ENCODE assay signal across 10 mouse cellular contexts in genomic region chr4:41480254-41480653, GRCm38 (mm10). TPM values are rescaled to one million over a fixed set of nuclear protein-coding genes. Genes with fewer than 3 reads are reported as not detected.
DNase-seq lines count a peak whose midpoint lies in the region; ATAC-seq and TF ChIP-seq lines count a peak whose summit lies in the region.
"Had no signal": no experiment of that assay in that cellular context is flagged by ENCODE, and none has a peak within 500 bp of the region (broad histone marks: within the 10 kb centered on the region; RNA-seq: fewer than 3 reads in every experiment).

No protein-coding gene starts in this region.

- intact Hi-C loops in gastrocnemius, adult 2 months (cut with DNase I), result loop anchor here (2.0 kb wide), 1 partner anchor 23 kb away; the partner anchor contains the start of gene AI464131

- WGBS in hindbrain, embryonic 16.5 days, result 70% methylated on average over 8 of the region's 8 CpGs
- WGBS in hindbrain, embryonic 14.5 days, result 81% methylated on average over 8 of the region's 8 CpGs
- 66% methylated on average over 8 of the region's 8 CpGs for WGBS in intestine, embryonic 16.5 days

- peaks cover 3% of the 10 kb centered on the region; the same call in 1 of the 2 replicates for H3K4me1 ChIP-seq in hindbrain, embryonic 16.5 days (ENCODE audit: control insufficient read depth, insufficient read depth, low read depth, low read length)
- H3K4me1 ChIP-seq in hindbrain, embryonic 14.5 days (replicated peaks; ENCODE audit: control insufficient read depth, insufficient read depth, low read length), result no peaks in the 10 kb centered on the region
- H3K4me1 ChIP-seq in intestine, embryonic 16.5 days (ENCODE audit: control insufficient read depth, insufficient read depth, low read length), result peaks cover 12% of the 10 kb centered on the region; the same call in 1 of the 2 replicates

- TF ChIP-seq CTCF in gastrocnemius, adult 2 months (IDR thresholded peaks at IDR 0.05), result no peak

- peaks cover 7% of the 10 kb centered on the region; the same call in 1 of the 2 replicates for H3K36me3 ChIP-seq in hindbrain, embryonic 16.5 days (ENCODE audit: control insufficient read depth, insufficient read depth, low read length)
- H3K36me3 ChIP-seq in hindbrain, embryonic 14.5 days (replicated peaks; ENCODE audit: control insufficient read depth, insufficient read depth), result peaks cover 7% of the 10 kb centered on the region; the same call in 1 of the 2 replicates
- no peaks in the 10 kb centered on the region for H3K36me3 ChIP-seq in intestine, embryonic 16.5 days (ENCODE audit: control insufficient read depth, insufficient read depth, low read length)

- ATAC-seq in hindbrain, embryonic 16.5 days, result peak; percentile 89
- ATAC-seq in hindbrain, embryonic 14.5 days (ENCODE audit: low FRiP score), result no peak
- no peak for ATAC-seq in intestine, embryonic 16.5 days

- H3K4me3 ChIP-seq in hindbrain, embryonic 16.5 days (ENCODE audit: low read length), result no peak overlapping the region
- H3K4me3 ChIP-seq in hindbrain, embryonic 14.5 days (replicated peaks; ENCODE audit: low read length), result no peak overlapping the region
- H3K4me3 ChIP-seq in gastrocnemius, adult 2 months, result peak overlapping the region; percentile 5; the same call in 1 of the 2 replicates
- no peak overlapping the region for H3K4me3 ChIP-seq in intestine, embryonic 16.5 days (ENCODE audit: low read length)

- H3K27ac ChIP-seq in hindbrain, embryonic 16.5 days (ENCODE audit: low read depth, low read length), result 0 out of 2 replicates have a peak overlapping the region, but pooled peaks have one; percentile 32
- no peak overlapping the region for H3K27ac ChIP-seq in hindbrain, embryonic 14.5 days
- peak overlapping the region; percentile 87 for H3K27ac ChIP-seq in gastrocnemius, adult 2 months
- peak overlapping the region; percentile 43 for H3K27ac ChIP-seq in intestine, embryonic 16.5 days (ENCODE audit: low read length)

- DNase-seq in hindbrain, embryonic 14.5 days (ENCODE audit: low spot score), result no peak
- DNase-seq in adipocyte (ENCODE audit: low spot score), result peak; percentile 89
- DNase-seq in gastrocnemius, adult 2 months, result peak; percentile 87
- DNase-seq in natural killer cell, adult 2 months (ENCODE audit: low spot score in 2 of 2), result no peak
- DNase-seq in kidney, postnatal 25 days, result no peak
- DNase-seq: thymus, postnatal 36 days had no signal

- H3K9ac ChIP-seq in hindbrain, embryonic 16.5 days (ENCODE audit: low read depth, low read length), result no peak overlapping the region
- no peak overlapping the region for H3K9ac ChIP-seq in hindbrain, embryonic 14.5 days
- no peak overlapping the region for H3K9ac ChIP-seq in intestine, embryonic 16.5 days (ENCODE audit: low read depth, low read length)

- no peaks in the 10 kb centered on the region for H3K9me3 ChIP-seq in hindbrain, embryonic 16.5 days (ENCODE audit: control insufficient read depth, low read length)
- no peaks in the 10 kb centered on the region for H3K9me3 ChIP-seq in hindbrain, embryonic 14.5 days (ENCODE audit: control insufficient read depth, low read length)
- no peaks in the 10 kb centered on the region for H3K9me3 ChIP-seq in intestine, embryonic 16.5 days (ENCODE audit: control insufficient read depth, low read length)
- H3K9me3 ChIP-seq: G1E had no signal

- H3K4me2 ChIP-seq in hindbrain, embryonic 16.5 days (ENCODE audit: low read length), result no peak overlapping the region
- H3K4me2 ChIP-seq in hindbrain, embryonic 14.5 days (replicated peaks), result no peak overlapping the region
- H3K4me2 ChIP-seq in intestine, embryonic 16.5 days (ENCODE audit: low read depth, low read length), result no peak overlapping the region

- H3K27me3 ChIP-seq in hindbrain, embryonic 16.5 days (replicated peaks; ENCODE audit: control insufficient read depth, insufficient read depth, low read length), result no peaks in the 10 kb centered on the region
- no peaks in the 10 kb centered on the region for H3K27me3 ChIP-seq in hindbrain, embryonic 14.5 days (ENCODE audit: control insufficient read depth, insufficient read depth, low read length)
- H3K27me3 ChIP-seq in intestine, embryonic 16.5 days (replicated peaks; ENCODE audit: control insufficient read depth, insufficient read depth, low read length), result no peaks in the 10 kb centered on the region

RNA-seq across cellular contexts. Expression of gene Nudt2, which starts 15.3 kb away (rescaled TPM):
- 74.1 and 76.8 TPM in 2 replicates for polyA plus RNA-seq in hindbrain, embryonic 16.5 days (2015; fragmentation: Nextera tagmentation; extraction: Ambion mirVana)
- 72.5 and 82.6 TPM in 2 replicates for polyA plus RNA-seq in hindbrain, embryonic 14.5 days (2014; fragmentation: Nextera tagmentation; extraction: Ambion mirVana)
- total RNA-seq in gastrocnemius, adult 2 months (2021), result 10 to 100 TPM; 22.7 to 27.6 TPM
- 62.5 and 70.3 TPM in 2 replicates for polyA plus RNA-seq in intestine, embryonic 16.5 days (2015; fragmentation: Nextera tagmentation; extraction: Ambion mirVana)

RNA-seq across cellular contexts. Expression of gene Kif24, which starts 15.6 kb away (rescaled TPM):
- 2.4 and 2.8 TPM in 2 replicates for polyA plus RNA-seq in hindbrain, embryonic 16.5 days (2015; fragmentation: Nextera tagmentation; extraction: Ambion mirVana)
- polyA plus RNA-seq in hindbrain, embryonic 14.5 days (2014; fragmentation: Nextera tagmentation; extraction: Ambion mirVana), result 2.3 and 3.4 TPM in 2 replicates
- under 1 TPM; 0.31 to 0.33 TPM for total RNA-seq in gastrocnemius, adult 2 months (2021)
- polyA plus RNA-seq in intestine, embryonic 16.5 days (2015; fragmentation: Nextera tagmentation; extraction: Ambion mirVana), result 4.0 TPM in 2 replicates

RNA-seq across cellular contexts. Expression of gene AI464131, which starts 22.6 kb away (rescaled TPM):
- 18.4 and 19.5 TPM in 2 replicates for polyA plus RNA-seq in hindbrain, embryonic 16.5 days (2015; fragmentation: Nextera tagmentation; extraction: Ambion mirVana)
- 10.3 and 12.4 TPM in 2 replicates for polyA plus RNA-seq in hindbrain, embryonic 14.5 days (2014; fragmentation: Nextera tagmentation; extraction: Ambion mirVana)
- total RNA-seq in gastrocnemius, adult 2 months (2021), result 10 to 100 TPM; 75.0 to 87.5 TPM
- 12.7 and 15.3 TPM in 2 replicates for polyA plus RNA-seq in intestine, embryonic 16.5 days (2015; fragmentation: Nextera tagmentation; extraction: Ambion mirVana)

RNA-seq across cellular contexts. Expression of gene 1110017D15Rik, which starts 36.9 kb away (rescaled TPM):
- 17.9 and 21.7 TPM in 2 replicates for polyA plus RNA-seq in hindbrain, embryonic 16.5 days (2015; fragmentation: Nextera tagmentation; extraction: Ambion mirVana)
- polyA plus RNA-seq in hindbrain, embryonic 14.5 days (2014; fragmentation: Nextera tagmentation; extraction: Ambion mirVana), result 19.5 and 24.2 TPM in 2 replicates
- total RNA-seq in gastrocnemius, adult 2 months (2021), result under 1 TPM in 1 of 2 experiments, not detected in 1; 0.67 TPM
- 0.21 TPM in 1 of 2 replicates, not detected in the other for polyA plus RNA-seq in intestine, embryonic 16.5 days (2015; fragmentation: Nextera tagmentation; extraction: Ambion mirVana)
- total RNA-seq: hematopoietic stem cell, adult 5-6 weeks had no signal

Comparison
In these comparisons a context has a peak if more than half of its experiments do, and no peak if none do; other contexts are left out.
1. DNase-seq: peak in adipocyte (single experiment) and gastrocnemius, adult 2 months (single experiment); none in hindbrain, embryonic 14.5 days (single experiment), natural killer cell, adult 2 months (0 of 2) and kidney, postnatal 25 days (0 of 2).